Mouse (Mus musculus): ENCODE measurements at regions not wholly inside any gene's neighbourhood (a gene's known extent, or its start where the extent isn't known, plus 50 kb on each side); places are given as distances from the start of the nearest gene placed in this dataset.
A peak's percentile ranks its signal among the peaks of the same experiment; 100 is the strongest.

GRCm38 (mm10) chr12:25784401-25784800 is 630.7 kb downstream of the Rnf144a start:
- Histone ChIP-seq H3K27ac (no peak overlapping the region), H3K4me3 (no peak overlapping the region), H3K9ac (ENCODE audit: low read depth, low read length) (no peak overlapping the region), H3K36me3 (ENCODE audit: control insufficient read depth, insufficient read depth, low read length) (no peaks in the 10 kb centered on the region), H3K79me2 (replicated peaks; ENCODE audit: control insufficient read depth, insufficient read depth, low read length) (no peaks in the 10 kb centered on the region), H3K4me1 (ENCODE audit: control insufficient read depth, insufficient read depth, low read length) (no peaks in the 10 kb centered on the region), H3K27me3 (ENCODE audit: control insufficient read depth, insufficient read depth, low read length) (no peaks in the 10 kb centered on the region)
- intact Hi-C loops (cut with DNase I) = no loop called here
- WGBS = 77% methylated on average over 3 of the region's 3 CpGs
- no peak for DNase-seq
- TF ChIP-seq EP300 (IDR thresholded peaks at IDR 0.05; ENCODE audit: insufficient read depth, low read depth, low read length) (no peak), CTCF (IDR thresholded peaks at IDR 0.05) (no peak), POLR2A (IDR thresholded peaks at IDR 0.05; ENCODE audit: insufficient read depth, low read depth, low read length) (no peak)

GRCm38 (mm10) chr12:25782972-25783717 is 631.9 kb downstream of the Rnf144a start:
- Histone ChIP-seq H3K79me2 (replicated peaks; ENCODE audit: control insufficient read depth, insufficient read depth, low read length) (no peaks in the 10 kb centered on the region), H3K36me3 (ENCODE audit: control insufficient read depth, insufficient read depth, low read length) (no peaks in the 10 kb centered on the region), H3K9ac (ENCODE audit: low read depth, low read length) (no peak overlapping the region), H3K27me3 (ENCODE audit: control insufficient read depth, insufficient read depth, low read length) (no peaks in the 10 kb centered on the region), H3K4me3 (no peak overlapping the region), H3K27ac (no peak overlapping the region), H3K4me1 (ENCODE audit: control insufficient read depth, insufficient read depth, low read length) (no peaks in the 10 kb centered on the region)
- no peak for DNase-seq
- TF ChIP-seq EP300 (IDR thresholded peaks at IDR 0.05; ENCODE audit: insufficient read depth, low read depth, low read length) = no peak
- no peak for TF ChIP-seq CTCF (IDR thresholded peaks at IDR 0.05)
- no peak for TF ChIP-seq POLR2A (IDR thresholded peaks at IDR 0.05; ENCODE audit: insufficient read depth, low read depth, low read length)
- intact Hi-C loops (cut with DNase I) = no loop called here
- 58% methylated on average over 10 of the region's 10 CpGs for WGBS

GRCm38 (mm10) chr12:25771856-25772255 is 643.2 kb downstream of the Rnf144a start:
- WGBS = 71% methylated on average over 3 of the region's 3 CpGs
- Histone ChIP-seq H3K27ac (no peak overlapping the region), H3K4me3 (no peak overlapping the region), H3K4me1 (ENCODE audit: control insufficient read depth, insufficient read depth, low read length) (no peaks in the 10 kb centered on the region), H3K36me3 (ENCODE audit: control insufficient read depth, insufficient read depth, low read length) (no peaks in the 10 kb centered on the region), H3K27me3 (ENCODE audit: control insufficient read depth, insufficient read depth, low read length) (no peaks in the 10 kb centered on the region), H3K79me2 (replicated peaks; ENCODE audit: control insufficient read depth, insufficient read depth, low read length) (no peaks in the 10 kb centered on the region), H3K9ac (ENCODE audit: low read depth, low read length) (no peak overlapping the region)
- TF ChIP-seq EP300 (IDR thresholded peaks at IDR 0.05; ENCODE audit: insufficient read depth, low read depth, low read length) (no peak), CTCF (IDR thresholded peaks at IDR 0.05) (no peak)
- DNase-seq = peak in 1 of 2 experiments; percentile 19
- intact Hi-C loops (cut with DNase I) = no loop called here

- no peak for DNase-seq
- Histone ChIP-seq H3K36me3 (ENCODE audit: control insufficient read depth, insufficient read depth, low read length) (no peaks in the 10 kb centered on the region), H3K9ac (ENCODE audit: low read depth, low read length) (no peak overlapping the region), H3K27ac (no peak overlapping the region), H3K79me2 (replicated peaks; ENCODE audit: control insufficient read depth, insufficient read depth, low read length) (no peaks in the 10 kb centered on the region), H3K4me3 (no peak overlapping the region), H3K27me3 (ENCODE audit: control insufficient read depth, insufficient read depth, low read length) (no peaks in the 10 kb centered on the region), H3K4me1 (ENCODE audit: control insufficient read depth, insufficient read depth, low read length) (no peaks in the 10 kb centered on the region)
- 44% methylated on average over 5 of the region's 5 CpGs for WGBS
- TF ChIP-seq EP300 (IDR thresholded peaks at IDR 0.05; ENCODE audit: insufficient read depth, low read depth, low read length) (no peak), POLR2A (IDR thresholded peaks at IDR 0.05; ENCODE audit: insufficient read depth, low read depth, low read length) (no peak), CTCF (IDR thresholded peaks at IDR 0.05) (no peak)
- intact Hi-C loops (cut with DNase I) = no loop called here
Measured at GRCm38 (mm10) chr12:25768644-25769043, 646.4 kb downstream of the Rnf144a start.

GRCm38 (mm10) chr12:25763061-25763460 is 652.0 kb downstream of the Rnf144a start:
- Histone ChIP-seq H3K27ac (no peak overlapping the region), H3K4me3 (no peak overlapping the region), H3K27me3 (ENCODE audit: control insufficient read depth, insufficient read depth, low read length) (no peaks in the 10 kb centered on the region), H3K4me1 (ENCODE audit: control insufficient read depth, insufficient read depth, low read length) (no peaks in the 10 kb centered on the region), H3K9ac (ENCODE audit: low read depth, low read length) (no peak overlapping the region), H3K79me2 (replicated peaks; ENCODE audit: control insufficient read depth, insufficient read depth, low read length) (no peaks in the 10 kb centered on the region), H3K36me3 (ENCODE audit: control insufficient read depth, insufficient read depth, low read length) (no peaks in the 10 kb centered on the region)
- DNase-seq = no peak
- WGBS = 85% methylated on average over 1 of the region's 1 CpGs
- TF ChIP-seq POLR2A (IDR thresholded peaks at IDR 0.05; ENCODE audit: insufficient read depth, low read depth, low read length) = no peak
- TF ChIP-seq EP300 (IDR thresholded peaks at IDR 0.05; ENCODE audit: insufficient read depth, low read depth, low read length) = no peak
- no peak for TF ChIP-seq CTCF (IDR thresholded peaks at IDR 0.05)
- intact Hi-C loops (cut with DNase I) = no loop called here

- no peak overlapping the region for H3K27ac ChIP-seq
- no peak overlapping the region for H3K9ac ChIP-seq (ENCODE audit: low read depth, low read length)
- H3K79me2 ChIP-seq (replicated peaks; ENCODE audit: control insufficient read depth, insufficient read depth, low read length) = no peaks in the 10 kb centered on the region
- TF ChIP-seq POLR2A (IDR thresholded peaks at IDR 0.05; ENCODE audit: insufficient read depth, low read depth, low read length) (no peak), CTCF (IDR thresholded peaks at IDR 0.05) (no peak), EP300 (IDR thresholded peaks at IDR 0.05; ENCODE audit: insufficient read depth, low read depth, low read length) (no peak)
- WGBS = 84% methylated on average over 5 of the region's 5 CpGs
- no peaks in the 10 kb centered on the region for H3K36me3 ChIP-seq (ENCODE audit: control insufficient read depth, insufficient read depth, low read length)
- intact Hi-C loops (cut with DNase I) = no loop called here
- no peaks in the 10 kb centered on the region for H3K4me1 ChIP-seq (ENCODE audit: control insufficient read depth, insufficient read depth, low read length)
- H3K27me3 ChIP-seq (ENCODE audit: control insufficient read depth, insufficient read depth, low read length) = no peaks in the 10 kb centered on the region
- DNase-seq = no peak
- no peak overlapping the region for H3K4me3 ChIP-seq
Measured at GRCm38 (mm10) chr12:25757014-25757413, 658.0 kb downstream of the Rnf144a start.
